Mouse (Mus musculus): ENCODE results near the gene Gm3486.
"Not testable (repeated sequence)": the region's sequence is repeated elsewhere in the genome, so short reads cannot be mapped to it uniquely, and the experiment has no call there.

Gm3486 gene

DNA sequence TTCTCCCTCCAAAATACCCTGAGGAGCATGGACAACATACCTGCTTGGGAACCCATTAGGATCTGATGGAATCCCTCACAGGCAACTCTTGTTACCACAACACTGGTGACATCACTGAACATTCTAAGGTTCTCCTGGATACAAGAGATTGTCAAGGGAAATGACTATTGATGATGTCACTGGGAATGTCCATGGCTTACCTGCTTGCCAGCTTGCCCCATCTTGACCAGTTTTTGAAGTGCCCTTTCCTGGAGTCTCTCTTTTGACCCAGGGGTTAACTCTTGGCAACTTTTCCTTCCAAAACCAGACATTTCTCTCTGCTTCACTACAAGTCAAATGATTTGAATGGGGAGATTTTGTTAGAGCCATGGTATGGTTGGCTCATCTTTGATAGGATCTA, at the start of gene Gm3486:
TSS of gene Gm3486 (minus strand) at position 101 of the 400 bp plus-strand sequence.
- not testable (repeated sequence) for DNase-seq (ENCODE audit: low read depth, low spot score)

GRCm38 (mm10) chr14:41524695-41525094, 35.4 kb upstream of the Gm3486 start:
- DNase-seq (ENCODE audit: low read depth, low spot score) = not testable (repeated sequence)

DNA sequence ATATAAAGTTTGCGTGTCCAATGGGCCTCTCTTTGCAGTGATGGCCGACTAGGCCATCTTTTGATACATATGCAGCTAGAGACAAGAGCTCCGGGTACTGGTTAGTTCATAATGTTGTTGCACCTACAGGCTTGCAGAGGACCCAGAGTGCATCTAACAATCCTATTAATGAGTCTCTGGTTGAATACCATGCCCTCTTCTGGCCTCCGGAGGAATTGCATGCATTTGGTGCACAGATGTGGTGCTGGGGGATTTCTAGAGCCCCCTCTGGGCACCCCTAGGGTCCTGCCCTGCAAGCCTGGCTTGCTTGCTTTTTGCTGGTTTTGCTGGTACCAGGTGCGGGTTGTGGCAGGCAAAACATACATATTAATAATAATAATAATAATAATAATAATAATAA, 31.4 kb upstream of the Gm3486 start:
- not testable (repeated sequence) for DNase-seq (ENCODE audit: low read depth, low spot score)

GRCm38 (mm10) chr14:41453418-41453817, 35.9 kb downstream of the Gm3486 start, which contains the start of gene Gm7954:
Gm7954 (minus strand) TSS chr14:41453518.
- not testable (repeated sequence) for DNase-seq (ENCODE audit: low read depth, low spot score)
